Mouse (Mus musculus) midbrain, embryonic 12.5 days (tissue): ENCODE measurements around the gene Clic6. TPM values are rescaled to one million over a fixed set of nuclear protein-coding genes. Genes with fewer than 3 reads are reported as not detected.

ENCODE experiments used
- ATAC-seq: fragments of 200-750 bp; cut with Nextera tagmentation; 2 replicates; pipeline ENCODE4 v1.8.0; 2017; ENCODE audit warnings: low read depth, moderate TSS enrichment, moderate library complexity; ENCODE audit not compliant: low FRiP score
- H3K27ac ChIP-seq: fragments of 300-500 bp; sonication (generic); replicated peaks from 2 replicates; pipeline ENCODE4 v1.5.1; 2016; ENCODE audit warnings: mild to moderate bottlenecking
- H3K27me3 ChIP-seq: fragments of 300-500 bp; sonication (generic); 2 replicates; pipeline ENCODE4 v1.6.1; 2016; ENCODE audit warnings: mild to moderate bottlenecking
- H3K36me3 ChIP-seq: fragments of 300-500 bp; sonication (generic); 2 replicates; pipeline ENCODE4 v1.6.1; 2016
- H3K4me1 ChIP-seq: fragments of 300-500 bp; sonication (generic); 2 replicates; pipeline ENCODE4 v1.6.1; 2016
- H3K4me2 ChIP-seq: fragments of 300-500 bp; sonication (generic); replicated peaks from 2 replicates; pipeline ENCODE4 v1.6.1; 2016; ENCODE audit warnings: mild to moderate bottlenecking, moderate library complexity
- H3K4me3 ChIP-seq: fragments of 300-500 bp; sonication (generic); 2 replicates; pipeline ENCODE4 v1.5.1; 2016; ENCODE audit warnings: mild to moderate bottlenecking
- H3K9ac ChIP-seq: fragments of 300-500 bp; sonication (generic); replicated peaks from 2 replicates; pipeline ENCODE4 v1.6.1; 2016; ENCODE audit warnings: mild to moderate bottlenecking, moderate library complexity
- H3K9me3 ChIP-seq: fragments of 300-500 bp; sonication (generic); 2 replicates; pipeline ENCODE4 v1.6.1; 2016; ENCODE audit warnings: mild to moderate bottlenecking
- WGBS: fragments of 180-500 bp; shearing (Covaris S2); methylation state at CpG from one replicate; pipeline ENCODE4 v1.1.7; 2016; 5-methylcytosine and 5-hydroxymethylcytosine counted together
- polyA plus RNA-seq: library from polyadenylated mRNA; unstranded; fragments of >200 nt; fragmentation: Nextera tagmentation; extraction: Ambion mirVana; gene quantifications from 2 replicates; pipeline ENCODE4 v1.2.1, GENCODE M21; 2016

Gene Clic6
- polyA plus RNA-seq, 1 experiment from 2014 or later, result 1.6 TPM

DNA sequence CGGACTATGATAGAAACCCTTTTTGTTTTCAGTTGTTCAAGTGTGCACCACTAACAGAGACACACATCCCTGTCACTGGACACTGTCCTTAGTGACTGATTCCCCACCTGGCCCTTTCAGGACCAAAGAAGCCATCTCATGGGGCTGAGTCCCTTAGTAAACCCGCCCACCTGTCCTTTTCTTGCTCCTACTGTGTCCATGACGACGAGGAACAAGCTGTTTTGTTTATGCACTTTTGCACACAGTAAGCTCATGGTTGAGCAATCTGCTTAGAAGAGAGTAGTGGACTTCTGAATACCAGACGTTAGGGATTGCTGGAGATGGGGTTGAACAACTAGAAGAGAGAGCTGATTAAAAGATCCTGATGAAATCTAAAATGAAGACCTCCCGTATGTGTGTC, 52.8 kb downstream of the Clic6 start:
- Histone ChIP-seq H3K27me3 (no peaks in the 10 kb centered on the region), H3K36me3 (no peaks in the 10 kb centered on the region), H3K27ac (no peak overlapping the region), H3K4me3 (no peak overlapping the region), H3K4me1 (no peaks in the 10 kb centered on the region), H3K9me3 (no peaks in the 10 kb centered on the region), H3K9ac (no peak overlapping the region), H3K4me2 (no peak overlapping the region)
- no peak for ATAC-seq
- WGBS, result 78% methylated on average over 6 of the region's 6 CpGs

DNA sequence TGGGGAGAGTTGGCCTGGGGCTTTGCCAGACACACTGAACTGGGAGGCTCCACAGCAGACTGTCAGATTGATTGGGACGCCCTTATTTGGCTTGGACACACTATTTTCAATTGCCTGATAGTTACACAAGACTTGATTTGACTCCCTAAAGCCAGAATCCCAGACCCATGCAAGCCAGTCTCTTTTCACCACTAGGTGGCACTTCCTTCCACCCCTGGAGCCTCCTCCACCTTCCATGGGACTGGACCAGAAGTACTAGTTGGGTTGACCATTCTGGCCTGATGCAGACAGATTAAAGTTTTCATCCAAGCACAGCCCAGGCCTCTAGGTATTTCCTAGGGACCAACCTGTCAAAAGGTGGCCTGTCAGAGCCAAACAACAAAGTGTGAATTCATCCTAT, 58.7 kb downstream of the Clic6 start:
- Histone ChIP-seq H3K9me3 (no peaks in the 10 kb centered on the region), H3K36me3 (no peaks in the 10 kb centered on the region), H3K4me2 (no peak overlapping the region), H3K4me3 (no peak overlapping the region), H3K9ac (no peak overlapping the region), H3K27me3 (0 out of 2 replicates have a peak, but pooled peaks cover 3% of the 10 kb centered on the region), H3K27ac (no peak overlapping the region), H3K4me1 (no peaks in the 10 kb centered on the region)
- no peak for ATAC-seq
- WGBS, result 74% methylated on average over 1 of the region's 1 CpGs

DNA sequence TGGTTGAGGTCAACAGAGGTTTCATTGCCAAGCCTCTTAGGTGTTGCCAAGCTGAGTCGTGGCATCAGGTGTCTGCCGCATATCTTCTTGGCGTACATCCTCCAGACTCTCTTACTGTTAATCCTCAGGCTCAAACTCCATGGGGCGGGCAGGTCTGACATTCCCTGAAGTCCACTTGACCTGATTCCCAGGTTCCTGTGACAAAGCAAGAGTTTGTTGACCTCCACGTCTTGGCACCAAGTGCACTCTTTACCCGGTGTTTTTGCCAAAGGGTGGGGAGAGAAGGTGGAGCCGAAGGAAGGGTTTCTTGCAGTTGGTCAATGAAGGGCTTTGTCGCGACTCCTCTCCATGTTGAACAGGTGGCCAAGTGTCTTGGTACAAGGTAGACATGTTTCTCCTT, 63.1 kb downstream of the Clic6 start:
- H3K36me3 ChIP-seq, result no peaks in the 10 kb centered on the region
- H3K9ac ChIP-seq, result no peak overlapping the region
- WGBS, result 89% methylated on average over 9 of the region's 9 CpGs
- ATAC-seq, result no peak
- H3K4me3 ChIP-seq, result no peak overlapping the region
- no peaks in the 10 kb centered on the region for H3K9me3 ChIP-seq
- H3K4me2 ChIP-seq, result no peak overlapping the region
- H3K27me3 ChIP-seq, result 0 out of 2 replicates have a peak, but pooled peaks cover 3% of the 10 kb centered on the region
- H3K4me1 ChIP-seq, result no peaks in the 10 kb centered on the region
- H3K27ac ChIP-seq, result no peak overlapping the region

GRCm38 (mm10) chr16:92551266-92552105, 66.0 kb downstream of the Clic6 start:
- Histone ChIP-seq H3K4me2 (no peak overlapping the region), H3K27ac (no peak overlapping the region), H3K27me3 (0 out of 2 replicates have a peak, but pooled peaks cover 3% of the 10 kb centered on the region), H3K36me3 (no peaks in the 10 kb centered on the region), H3K4me3 (no peak overlapping the region), H3K9me3 (no peaks in the 10 kb centered on the region), H3K9ac (no peak overlapping the region), H3K4me1 (no peaks in the 10 kb centered on the region)
- 83% methylated on average over 13 of the region's 13 CpGs for WGBS
- ATAC-seq, result no peak

- 78% methylated on average over 9 of the region's 9 CpGs for WGBS
- ATAC-seq, result no peak
- H3K9ac ChIP-seq, result no peak overlapping the region
- no peak overlapping the region for H3K4me2 ChIP-seq
- no peaks in the 10 kb centered on the region for H3K4me1 ChIP-seq
- 0 out of 2 replicates have a peak, but pooled peaks cover 3% of the 10 kb centered on the region for H3K27me3 ChIP-seq
- H3K27ac ChIP-seq, result no peak overlapping the region
- H3K36me3 ChIP-seq, result no peaks in the 10 kb centered on the region
- H3K4me3 ChIP-seq, result no peak overlapping the region
- H3K9me3 ChIP-seq, result no peaks in the 10 kb centered on the region
These were observed 66.5 kb downstream of the Clic6 start for GRCm38 (mm10) chr16:92552106-92552382.

- whole genome bisulfite sequencing, result 87% methylated on average over 11 of the region's 11 CpGs
- no peaks in the 10 kb centered on the region for H3K27me3 ChIP-seq
- H3K9ac ChIP-seq, result no peak overlapping the region
- no peak overlapping the region for H3K27ac ChIP-seq
- ATAC-seq, result no peak
- no peaks in the 10 kb centered on the region for H3K36me3 ChIP-seq
- H3K9me3 ChIP-seq, result no peaks in the 10 kb centered on the region
- H3K4me1 ChIP-seq, result no peaks in the 10 kb centered on the region
- H3K4me2 ChIP-seq, result no peak overlapping the region
- no peak overlapping the region for H3K4me3 ChIP-seq
These were observed 67.3 kb downstream of the Clic6 start for GRCm38 (mm10) chr16:92552858-92553257.

DNA sequence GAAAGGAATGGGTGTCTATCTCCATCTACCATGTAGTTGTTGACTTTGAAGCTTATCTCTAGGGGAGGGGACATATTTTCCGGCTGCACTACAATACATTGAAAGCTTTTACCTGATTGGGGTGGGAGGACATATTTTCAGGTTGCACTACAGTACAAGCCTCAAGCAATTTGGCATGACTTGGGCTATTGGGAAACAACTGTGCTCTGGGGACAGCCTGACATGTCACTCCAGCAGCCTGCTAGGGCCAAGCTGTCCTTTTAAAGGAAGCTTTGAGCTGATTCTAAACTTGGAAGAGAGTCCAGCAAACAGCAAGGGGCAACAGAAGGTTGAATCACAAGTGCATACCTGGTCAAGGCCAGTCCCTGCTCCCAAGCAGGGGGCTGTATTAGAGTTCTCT, 69.5 kb downstream of the Clic6 start:
- H3K27ac ChIP-seq, result no peak overlapping the region
- H3K4me2 ChIP-seq, result no peak overlapping the region
- no peaks in the 10 kb centered on the region for H3K27me3 ChIP-seq
- H3K4me1 ChIP-seq, result no peaks in the 10 kb centered on the region
- H3K4me3 ChIP-seq, result no peak overlapping the region
- H3K36me3 ChIP-seq, result no peaks in the 10 kb centered on the region
- H3K9ac ChIP-seq, result no peak overlapping the region
- WGBS, result 78% methylated on average over 1 of the region's 1 CpGs
- no peaks in the 10 kb centered on the region for H3K9me3 ChIP-seq
- ATAC-seq, result no peak

GRCm38 (mm10) chr16:92565291-92565690, 79.8 kb downstream of the Clic6 start:
- H3K4me2 ChIP-seq, result no peak overlapping the region
- no peaks in the 10 kb centered on the region for H3K9me3 ChIP-seq
- no peak overlapping the region for H3K27ac ChIP-seq
- WGBS, result 82% methylated on average over 11 of the region's 11 CpGs
- no peak overlapping the region for H3K9ac ChIP-seq
- no peak overlapping the region for H3K4me3 ChIP-seq
- H3K4me1 ChIP-seq, result no peaks in the 10 kb centered on the region
- no peaks in the 10 kb centered on the region for H3K36me3 ChIP-seq
- peaks cover 19% of the 10 kb centered on the region for H3K27me3 ChIP-seq
- no peak for ATAC-seq

- Histone ChIP-seq H3K27ac (no peak overlapping the region), H3K9me3 (no peaks in the 10 kb centered on the region), H3K4me2 (no peak overlapping the region), H3K4me3 (no peak overlapping the region), H3K4me1 (no peaks in the 10 kb centered on the region), H3K9ac (no peak overlapping the region), H3K36me3 (no peaks in the 10 kb centered on the region), H3K27me3 (peaks cover 19% of the 10 kb centered on the region)
- 3% methylated on average over 6 of the region's 6 CpGs for WGBS
- ATAC-seq, result no peak
These were observed 80.2 kb downstream of the Clic6 start for GRCm38 (mm10) chr16:92565708-92566107.

DNA sequence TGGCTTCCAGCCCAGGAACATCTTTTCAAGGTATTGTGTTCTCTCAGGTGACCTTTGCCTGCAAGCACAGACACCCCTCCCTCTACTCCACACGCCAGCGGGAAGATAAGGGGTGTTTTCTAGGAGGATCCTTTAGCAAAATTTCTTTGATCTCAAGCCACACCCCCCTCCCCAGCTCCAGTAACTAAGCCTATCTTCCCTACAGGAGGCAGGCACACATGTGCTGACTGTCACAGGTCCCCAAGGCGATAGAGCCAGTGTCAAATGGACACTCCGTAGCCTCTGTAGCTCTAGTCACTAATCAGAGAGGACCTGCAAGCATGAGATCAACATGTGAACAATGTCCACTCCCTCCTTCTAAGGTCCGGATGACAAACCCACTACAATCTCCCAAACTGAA, 80.6 kb downstream of the Clic6 start:
- WGBS, result 39% methylated on average over 5 of the region's 5 CpGs
- Histone ChIP-seq H3K4me3 (no peak overlapping the region), H3K9ac (no peak overlapping the region), H3K27ac (no peak overlapping the region), H3K9me3 (no peaks in the 10 kb centered on the region), H3K4me2 (no peak overlapping the region), H3K27me3 (peaks cover 19% of the 10 kb centered on the region), H3K36me3 (no peaks in the 10 kb centered on the region), H3K4me1 (no peaks in the 10 kb centered on the region)
- ATAC-seq, result no peak

GRCm38 (mm10) chr16:92571246-92571645, 85.7 kb downstream of the Clic6 start:
- 91% methylated on average over 11 of the region's 11 CpGs for WGBS
- Histone ChIP-seq H3K4me1 (no peaks in the 10 kb centered on the region), H3K27me3 (peaks cover 8% of the 10 kb centered on the region; the same call in 1 of the 2 replicates), H3K27ac (no peak overlapping the region), H3K4me2 (no peak overlapping the region), H3K9ac (no peak overlapping the region), H3K4me3 (no peak overlapping the region), H3K9me3 (no peaks in the 10 kb centered on the region), H3K36me3 (no peaks in the 10 kb centered on the region)
- no peak for ATAC-seq

- no peak overlapping the region for H3K27ac ChIP-seq
- no peak overlapping the region for H3K9ac ChIP-seq
- no peaks in the 10 kb centered on the region for H3K4me1 ChIP-seq
- no peaks in the 10 kb centered on the region for H3K27me3 ChIP-seq
- no peak overlapping the region for H3K4me3 ChIP-seq
- no peak for ATAC-seq
- no peaks in the 10 kb centered on the region for H3K36me3 ChIP-seq
- H3K4me2 ChIP-seq, result no peak overlapping the region
- WGBS, result 89% methylated on average over 4 of the region's 4 CpGs
- H3K9me3 ChIP-seq, result no peaks in the 10 kb centered on the region
These were observed 87.7 kb downstream of the Clic6 start for GRCm38 (mm10) chr16:92573193-92573592.

DNA sequence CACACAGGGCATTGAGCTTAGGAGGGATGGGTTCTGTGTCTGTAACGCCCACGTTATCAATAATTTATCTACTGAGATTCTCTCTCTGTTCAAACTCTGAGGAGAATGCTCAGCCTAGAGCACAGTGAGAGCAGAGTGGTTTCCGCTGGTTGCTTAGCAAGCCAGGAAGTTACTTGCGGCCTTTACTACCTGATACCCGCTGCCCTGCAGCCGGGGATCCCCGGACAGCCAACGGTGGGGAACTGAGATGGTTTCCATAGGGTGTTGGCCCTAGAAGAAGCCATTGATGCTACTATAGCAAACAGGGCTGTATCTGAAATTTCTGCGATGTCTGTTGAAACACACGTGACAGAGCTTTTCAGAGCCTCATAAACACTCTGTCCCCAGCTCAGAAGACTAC, 90.3 kb downstream of the Clic6 start:
- no peaks in the 10 kb centered on the region for H3K36me3 ChIP-seq
- H3K4me2 ChIP-seq, result no peak overlapping the region
- no peak overlapping the region for H3K9ac ChIP-seq
- no peak overlapping the region for H3K27ac ChIP-seq
- no peaks in the 10 kb centered on the region for H3K9me3 ChIP-seq
- no peak for ATAC-seq
- H3K4me3 ChIP-seq, result no peak overlapping the region
- 86% methylated on average over 10 of the region's 10 CpGs for WGBS
- no peaks in the 10 kb centered on the region for H3K4me1 ChIP-seq
- no peaks in the 10 kb centered on the region for H3K27me3 ChIP-seq
